Mouse (Mus musculus) thymus, adult 2 months (tissue): ENCODE data around the gene Odf3l1. TPM values are rescaled to one million over a fixed set of nuclear protein-coding genes. Genes with fewer than 3 reads are reported as not detected.

ENCODE experiments used
- DNase-seq: peaks from one replicate; pipeline ENCODE4 v3.0.0; 2021
- H3K27ac ChIP-seq: fragments of 200-500 bp; 2 replicates; pipeline ENCODE4 v1.5.1; 2012; ENCODE audit warnings: low read length, control low read depth; ENCODE audit not compliant: control insufficient read depth, insufficient read depth
- H3K27me3 ChIP-seq: fragments of 200-500 bp; 2 replicates; pipeline ENCODE4 v1.6.1; 2012; ENCODE audit warnings: mild to moderate bottlenecking, low read length, moderate library complexity, mixed read lengths; ENCODE audit not compliant: control insufficient read depth, insufficient read depth
- H3K36me3 ChIP-seq: fragments of 200-500 bp; 2 replicates; pipeline ENCODE4 v1.6.1; 2012; ENCODE audit warnings: mild to moderate bottlenecking, low read length, moderate library complexity; ENCODE audit not compliant: control insufficient read depth, insufficient read depth
- H3K4me1 ChIP-seq: fragments of 200-500 bp; replicated peaks from 2 replicates; pipeline ENCODE4 v1.6.1; 2012; ENCODE audit warnings: low read length; ENCODE audit not compliant: control insufficient read depth, insufficient read depth
- H3K4me3 ChIP-seq: fragments of 200-500 bp; 2 replicates; pipeline ENCODE4 v1.5.1; 2012; ENCODE audit warnings: mild to moderate bottlenecking, low read length, control low read depth, moderate library complexity; ENCODE audit not compliant: control insufficient read depth, insufficient read depth
- CTCF ChIP-seq: fragments of 200-500 bp; IDR thresholded peaks from 2 replicates; pipeline ENCODE4 v1.5.1; 2012; ENCODE audit warnings: mild to moderate bottlenecking, control low read depth, low read length, moderate library complexity, borderline replicate concordance; ENCODE audit not compliant: control insufficient read depth, poor library complexity, insufficient read depth; ENCODE audit errors: extremely low read depth
- POLR2A ChIP-seq: fragments of 200-500 bp; IDR thresholded peaks from 2 replicates; pipeline ENCODE4 v1.6.1; 2012; ENCODE audit warnings: mild to moderate bottlenecking, low read length, control low read depth, moderate library complexity; ENCODE audit not compliant: control insufficient read depth, poor library complexity, insufficient read depth; ENCODE audit errors: extremely low read depth
- WGBS: fragments of 180-500 bp; shearing (Covaris S2); methylation state at CpG from one replicate; pipeline ENCODE4 v1.1.7; 2018; 5-methylcytosine and 5-hydroxymethylcytosine counted together
- polyA plus RNA-seq: library from polyadenylated mRNA; depleted of rRNA; stranded (reverse); fragments of >200 nt; gene quantifications from 2 replicates; pipeline ENCODE4 v1.2.3, GENCODE M21; 2012

The Odf3l1 gene
- polyA plus RNA-seq, 1 experiment = 2.2 TPM

GRCm38 (mm10) chr9:56841864-56842263 is 22.6 kb downstream of the Odf3l1 start:
- Histone ChIP-seq H3K27ac (no peak overlapping the region), H3K4me1 (no peaks in the 10 kb centered on the region), H3K4me3 (no peak overlapping the region), H3K36me3 (no peaks in the 10 kb centered on the region), H3K27me3 (no peaks in the 10 kb centered on the region)
- TF ChIP-seq POLR2A (no peak), CTCF (no peak)
- no peak for DNase-seq

- Histone ChIP-seq H3K4me3 (no peak overlapping the region), H3K4me1 (no peaks in the 10 kb centered on the region), H3K27ac (no peak overlapping the region), H3K36me3 (no peaks in the 10 kb centered on the region), H3K27me3 (no peaks in the 10 kb centered on the region)
- whole genome bisulfite sequencing = 86% methylated on average over 5 of the region's 5 CpGs
- no peak for DNase-seq
- TF ChIP-seq CTCF (no peak), POLR2A (no peak)
Observed at GRCm38 (mm10) chr9:56840721-56841120, 23.8 kb downstream of the Odf3l1 start.

GRCm38 (mm10) chr9:56835152-56835551 is 29.3 kb downstream of the Odf3l1 start:
- DNase-seq = no peak
- H3K4me1 ChIP-seq = no peaks in the 10 kb centered on the region
- TF ChIP-seq CTCF (no peak), POLR2A (no peak)
- H3K36me3 ChIP-seq = no peaks in the 10 kb centered on the region
- H3K27ac ChIP-seq = no peak overlapping the region
- no peaks in the 10 kb centered on the region for H3K27me3 ChIP-seq
- no peak overlapping the region for H3K4me3 ChIP-seq
- 88% methylated on average over 5 of the region's 5 CpGs for WGBS

- TF ChIP-seq POLR2A (no peak), CTCF (no peak)
- WGBS = 30% methylated on average over 6 of the region's 6 CpGs
- Histone ChIP-seq H3K4me1 (no peaks in the 10 kb centered on the region), H3K27me3 (no peaks in the 10 kb centered on the region), H3K4me3 (no peak overlapping the region), H3K27ac (no peak overlapping the region), H3K36me3 (no peaks in the 10 kb centered on the region)
- no peak for DNase-seq
Observed at GRCm38 (mm10) chr9:56832900-56833299, 31.6 kb downstream of the Odf3l1 start.

GRCm38 (mm10) chr9:56831904-56832303 is 32.6 kb downstream of the Odf3l1 start:
- Histone ChIP-seq H3K36me3 (no peaks in the 10 kb centered on the region), H3K4me3 (no peak overlapping the region), H3K27ac (no peak overlapping the region), H3K4me1 (no peaks in the 10 kb centered on the region), H3K27me3 (no peaks in the 10 kb centered on the region)
- TF ChIP-seq CTCF (no peak), POLR2A (no peak)
- DNase-seq = no peak
- WGBS = 83% methylated on average over 3 of the region's 3 CpGs

- no peak for DNase-seq
- Histone ChIP-seq H3K36me3 (no peaks in the 10 kb centered on the region), H3K4me1 (no peaks in the 10 kb centered on the region), H3K4me3 (no peak overlapping the region), H3K27ac (no peak overlapping the region), H3K27me3 (peaks cover 4% of the 10 kb centered on the region; the same call in 1 of the 2 replicates)
- TF ChIP-seq POLR2A (no peak), CTCF (no peak)
- 74% methylated on average over 4 of the region's 4 CpGs for WGBS
Observed at GRCm38 (mm10) chr9:56830162-56830561, 34.3 kb downstream of the Odf3l1 start.

- H3K36me3 ChIP-seq = no peaks in the 10 kb centered on the region
- no peak overlapping the region for H3K27ac ChIP-seq
- TF ChIP-seq POLR2A (no peak), CTCF (no peak)
- 78% methylated on average over 6 of the region's 6 CpGs for WGBS
- H3K27me3 ChIP-seq = peaks cover 4% of the 10 kb centered on the region; the same call in 1 of the 2 replicates
- no peak overlapping the region for H3K4me3 ChIP-seq
- H3K4me1 ChIP-seq = no peaks in the 10 kb centered on the region
- no peak for DNase-seq
Observed at GRCm38 (mm10) chr9:56828841-56829240, 35.6 kb downstream of the Odf3l1 start.
